Mouse (Mus musculus) myocyte (in vitro differentiated cells): Measurements from ENCODE around the gene Bbs9.

Experiments used
- CEBPB ChIP-seq: IDR thresholded peaks from 2 replicates; pipeline ENCODE4 v1.6.1; 2011; ENCODE audit warnings: mild to moderate bottlenecking, moderate library complexity; ENCODE audit not compliant: poor library complexity, insufficient read depth, severe bottlenecking
- E2F4 ChIP-seq: IDR thresholded peaks from one replicate; pipeline ENCODE4 v1.6.1; 2011; ENCODE audit warnings: mild to moderate bottlenecking, control low read depth, moderate library complexity; ENCODE audit not compliant: insufficient read depth
- MAX ChIP-seq: IDR thresholded peaks from one replicate; pipeline ENCODE4 v1.6.1; 2011; ENCODE audit warnings: low read depth, mild to moderate bottlenecking, control low read depth
- MYOD1 ChIP-seq, 3 experiments: IDR thresholded peaks; one replicate each; pipeline ENCODE4 v1.6.1; 2011; ENCODE audit warnings: control low read depth in 2 of 3, low read depth in 2 of 3, mild to moderate bottlenecking in 2 of 3, moderate library complexity in 1 of 3; ENCODE audit not compliant: insufficient read length in 2 of 3, control insufficient read depth in 1 of 3
- MYOG ChIP-seq, 3 experiments: IDR thresholded peaks; one replicate each; pipeline ENCODE4 v1.6.1; 2011; ENCODE audit warnings: control low read depth in 2 of 3, low read depth in 2 of 3, mild to moderate bottlenecking in 2 of 3; ENCODE audit not compliant: insufficient read length in 2 of 3, control insufficient read depth in 1 of 3, insufficient read depth in 1 of 3
- POLR2A ChIP-seq: IDR thresholded peaks from one replicate; pipeline ENCODE4 v1.6.1; 2011; ENCODE audit warnings: low read depth, mild to moderate bottlenecking, control low read depth, moderate library complexity; ENCODE audit not compliant: insufficient read length
- POLR2AphosphoS2 ChIP-seq: IDR thresholded peaks from one replicate; pipeline ENCODE4 v1.6.1; 2011; ENCODE audit warnings: low read depth, control low read depth; ENCODE audit not compliant: insufficient read length
- SRF ChIP-seq: IDR thresholded peaks from one replicate; pipeline ENCODE4 v1.6.1; 2011; ENCODE audit warnings: low read depth; ENCODE audit not compliant: control insufficient read depth, insufficient read length
- TCF12 ChIP-seq: IDR thresholded peaks from one replicate; pipeline ENCODE4 v1.6.1; 2011; ENCODE audit warnings: mild to moderate bottlenecking, control low read depth; ENCODE audit not compliant: poor library complexity, insufficient read depth, severe bottlenecking
- TCF3 ChIP-seq: IDR thresholded peaks from one replicate; pipeline ENCODE4 v1.6.1; 2011; ENCODE audit warnings: low read depth, control low read depth; ENCODE audit not compliant: insufficient read length
- USF1 ChIP-seq: IDR thresholded peaks from one replicate; pipeline ENCODE4 v1.6.1; 2011; ENCODE audit warnings: low read depth, mild to moderate bottlenecking, control low read depth, moderate library complexity

DNA sequence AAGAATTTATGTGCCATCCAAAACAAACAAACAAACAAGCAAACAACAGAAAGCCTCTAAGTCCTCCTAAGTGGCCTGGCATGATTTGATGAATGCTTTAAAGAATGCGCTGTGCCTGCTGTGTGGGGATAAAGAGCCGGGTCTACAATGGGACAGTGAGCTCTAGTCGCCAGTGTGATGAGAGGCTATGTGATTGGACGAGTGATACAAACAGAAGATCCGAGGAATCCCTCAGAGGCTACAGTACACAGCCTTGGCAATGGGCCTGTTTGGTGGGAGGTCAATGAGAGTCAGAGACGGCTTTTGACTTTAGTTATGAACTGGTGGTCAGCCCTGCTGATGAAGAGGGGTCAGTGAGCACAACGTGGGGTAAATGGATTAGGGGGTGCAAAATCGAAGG, 349.4 kb downstream of the Bbs9 start:
- TF ChIP-seq USF1 (no peak), POLR2A (no peak), CEBPB (no peak), TCF12 (no peak), MAX (no peak), E2F4 (no peak), POLR2AphosphoS2 (no peak), MYOD1 (IDR thresholded peaks at IDR 0.05; ENCODE audit: control insufficient read depth in 1 of 3, insufficient read length in 2 of 3, low read depth in 2 of 3) (no peak), TCF3 (no peak), MYOG (IDR thresholded peaks at IDR 0.05; ENCODE audit: control insufficient read depth in 1 of 3, insufficient read depth in 1 of 3, insufficient read length in 2 of 3, low read depth in 2 of 3) (no peak), SRF (no peak)
